Mouse (Mus musculus): Measurements from ENCODE around the gene Depp1. TPM values are rescaled to one million over a fixed set of nuclear protein-coding genes. Genes with fewer than 3 reads are reported as not detected.

Gene Depp1
- polyA plus RNA-seq, 1 experiment from 2014 or later, result 40.6 TPM

DNA sequence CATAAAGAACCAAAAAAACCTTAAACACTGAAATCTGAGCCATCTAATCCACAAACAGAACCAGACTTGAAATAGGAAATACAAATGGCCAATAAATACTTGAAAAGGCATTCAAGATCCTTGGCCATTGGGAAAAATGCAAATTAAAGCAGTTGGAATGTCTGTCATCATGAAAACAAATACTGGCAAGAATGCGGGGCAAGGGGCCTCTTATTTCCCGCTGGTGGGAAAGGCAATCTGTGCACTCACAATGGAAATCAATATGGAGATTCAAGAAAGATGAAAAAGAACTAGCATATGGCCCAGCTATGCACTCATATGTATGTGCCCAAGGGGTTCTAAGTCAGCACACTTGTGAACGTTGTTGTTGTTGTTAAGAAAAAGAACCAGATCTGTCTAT lies 16.5 kb downstream of the Depp1 start:
- no peaks in the 10 kb centered on the region for H3K27me3 ChIP-seq (ENCODE audit: control insufficient read depth, insufficient read depth, low read length)
- peaks cover 21 to 27% of the 10 kb centered on the region in 2 experiments for H3K4me1 ChIP-seq (ENCODE audit: control insufficient read depth in 2 of 2, insufficient read depth in 2 of 2, low read length in 2 of 2)

DNA sequence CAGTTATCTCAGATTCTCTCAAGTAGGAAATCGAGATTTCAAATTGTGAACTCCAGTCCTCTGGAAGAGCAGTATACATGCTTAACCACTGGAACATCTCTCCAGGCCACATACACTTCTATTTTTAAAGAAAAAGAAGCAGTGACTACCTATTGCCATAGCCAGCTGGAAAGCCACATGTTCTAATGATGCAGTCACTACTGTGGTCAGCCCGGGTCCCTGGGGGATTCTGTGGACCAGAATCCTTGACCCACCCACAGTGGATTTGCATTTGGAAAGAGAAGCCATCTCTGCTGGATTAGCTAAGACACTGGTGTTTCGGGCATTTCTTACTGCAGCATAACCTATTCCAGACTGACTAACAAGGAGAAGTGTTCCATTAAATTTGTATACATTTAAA lies 17.0 kb downstream of the Depp1 start:
- no peak for ATAC-seq (ENCODE audit: insufficient number of reproducible peaks, insufficient read depth, low FRiP score, low read depth)
- H3K27ac ChIP-seq (replicated peaks in 1 of 2; ENCODE audit: control insufficient read depth in 1 of 2, insufficient read depth in 1 of 2, low read depth in 2 of 2, low read length in 2 of 2), result no peak overlapping the region
- H3K4me1 ChIP-seq (ENCODE audit: control insufficient read depth in 2 of 2, insufficient read depth in 2 of 2, low read length in 2 of 2), result peaks cover 21 to 29% of the 10 kb centered on the region in 2 experiments
- 77% methylated on average over 3 of the region's 3 CpGs for WGBS
- H3K4me2 ChIP-seq (ENCODE audit: low read length), result no peak overlapping the region
- no peaks in the 10 kb centered on the region for H3K36me3 ChIP-seq (ENCODE audit: control insufficient read depth, insufficient read depth, low read length)
- H3K9me3 ChIP-seq (ENCODE audit: control insufficient read depth, low read length), result no peaks in the 10 kb centered on the region
- H3K4me3 ChIP-seq (ENCODE audit: control insufficient read depth in 1 of 2, insufficient read depth in 1 of 2, low read depth in 1 of 2, low read length in 2 of 2), result no peak overlapping the region
- no peaks in the 10 kb centered on the region for H3K27me3 ChIP-seq (ENCODE audit: control insufficient read depth, insufficient read depth, low read length)
- no peak overlapping the region for H3K9ac ChIP-seq (ENCODE audit: low read length)

More for the DNA sequence above, 16.5 kb downstream of the Depp1 start:
- H3K27ac ChIP-seq (replicated peaks in 1 of 2; ENCODE audit: control insufficient read depth in 1 of 2, insufficient read depth in 1 of 2, low read depth in 2 of 2, low read length in 2 of 2), result no peak overlapping the region
- H3K4me3 ChIP-seq (ENCODE audit: control insufficient read depth in 1 of 2, insufficient read depth in 1 of 2, low read depth in 1 of 2, low read length in 2 of 2), result no peak overlapping the region
- H3K36me3 ChIP-seq (ENCODE audit: control insufficient read depth, insufficient read depth, low read length), result no peaks in the 10 kb centered on the region
- no peaks in the 10 kb centered on the region for H3K9me3 ChIP-seq (ENCODE audit: control insufficient read depth, low read length)
- no peak for ATAC-seq (ENCODE audit: insufficient number of reproducible peaks, insufficient read depth, low FRiP score, low read depth)
- WGBS, result 75% methylated on average over 3 of the region's 3 CpGs
- H3K4me2 ChIP-seq (ENCODE audit: low read length), result no peak overlapping the region
- H3K9ac ChIP-seq (ENCODE audit: low read length), result no peak overlapping the region

DNA sequence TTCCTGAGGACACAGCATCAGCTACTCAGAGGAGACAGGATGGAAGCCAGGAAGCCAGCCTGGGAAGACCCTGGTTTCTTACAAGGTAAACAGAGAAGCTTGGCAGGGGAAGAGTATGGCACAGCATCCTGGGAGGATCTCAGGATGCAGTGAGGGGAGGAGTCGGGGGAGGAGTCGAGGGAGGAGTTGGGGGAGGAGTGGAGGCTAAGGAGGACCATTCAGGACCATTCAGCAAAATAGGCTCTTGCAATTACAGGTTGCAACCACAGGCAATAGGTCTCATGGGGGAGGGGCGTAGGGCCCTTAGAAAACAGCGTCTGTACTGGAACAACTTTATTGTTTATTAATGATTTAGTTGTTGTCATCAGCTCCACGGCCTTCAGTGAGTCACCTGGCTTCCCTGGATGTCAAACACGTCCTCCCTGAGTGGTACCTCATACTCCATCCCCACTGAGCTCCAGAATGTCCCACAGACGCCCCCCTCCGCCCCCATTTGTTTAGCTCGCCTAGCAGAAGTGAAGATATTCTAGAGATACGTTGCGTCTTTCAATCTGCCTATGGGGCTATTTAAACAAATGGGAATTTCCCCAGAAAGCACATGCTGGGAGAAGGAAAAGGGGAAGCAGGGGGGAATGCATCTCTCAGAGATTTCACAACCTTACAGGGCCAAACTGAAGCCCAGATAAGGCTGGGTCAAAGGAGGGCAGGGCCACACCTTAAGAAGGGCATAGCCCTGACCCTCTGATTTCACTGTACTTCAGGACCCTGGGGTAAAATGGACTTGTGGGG lies 18.5 kb downstream of the Depp1 start:
- no peak for ATAC-seq (ENCODE audit: insufficient number of reproducible peaks, insufficient read depth, low FRiP score, low read depth)
- whole genome bisulfite sequencing, result 50% methylated on average over 11 of the region's 11 CpGs
- peaks cover 29 to 34% of the 10 kb centered on the region in 2 experiments for H3K4me1 ChIP-seq (ENCODE audit: control insufficient read depth in 2 of 2, insufficient read depth in 2 of 2, low read length in 2 of 2)

DNA sequence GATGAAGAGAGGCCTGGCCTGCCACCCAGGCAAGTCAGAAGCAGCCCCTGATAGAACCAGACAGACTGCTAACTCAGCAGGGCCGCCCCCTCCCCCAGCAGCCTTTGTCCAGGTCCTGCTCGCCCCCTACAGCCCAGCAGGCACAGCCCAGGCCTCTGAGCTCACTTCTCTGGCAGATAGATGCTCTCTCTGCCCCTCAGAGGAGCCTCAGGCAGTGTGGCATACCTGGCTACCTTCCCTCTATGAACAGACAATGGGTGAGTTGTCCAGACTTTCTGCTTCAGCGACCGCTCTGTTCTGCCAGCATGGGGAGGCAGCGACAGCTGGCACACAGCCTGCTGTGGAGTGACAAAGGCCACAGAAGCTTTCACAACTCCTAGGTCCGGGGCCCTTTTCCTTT lies 19.7 kb downstream of the Depp1 start:
- Histone ChIP-seq H3K9ac (ENCODE audit: low read length) (peak overlapping the region; percentile 34; the same call in 1 of the 2 replicates), H3K4me2 (ENCODE audit: low read length) (no peak overlapping the region), H3K4me1 (ENCODE audit: control insufficient read depth in 2 of 2, insufficient read depth in 2 of 2, low read length in 2 of 2) (peaks cover 31% of the 10 kb centered on the region in 2 experiments), H3K27me3 (ENCODE audit: control insufficient read depth, insufficient read depth, low read length) (no peaks in the 10 kb centered on the region), H3K27ac (replicated peaks in 1 of 2; ENCODE audit: control insufficient read depth in 1 of 2, insufficient read depth in 1 of 2, low read depth in 2 of 2, low read length in 2 of 2) (no peak overlapping the region), H3K4me3 (ENCODE audit: control insufficient read depth in 1 of 2, insufficient read depth in 1 of 2, low read depth in 1 of 2, low read length in 2 of 2) (no peak overlapping the region), H3K9me3 (ENCODE audit: control insufficient read depth, low read length) (no peaks in the 10 kb centered on the region), H3K36me3 (ENCODE audit: control insufficient read depth, insufficient read depth, low read length) (no peaks in the 10 kb centered on the region)
- 62% methylated on average over 6 of the region's 6 CpGs for WGBS
- ATAC-seq (ENCODE audit: insufficient number of reproducible peaks, insufficient read depth, low FRiP score, low read depth), result no peak

More for the DNA sequence above, 18.5 kb downstream of the Depp1 start:
- Histone ChIP-seq H3K9me3 (ENCODE audit: control insufficient read depth, low read length) (no peaks in the 10 kb centered on the region), H3K9ac (ENCODE audit: low read length) (no peak overlapping the region), H3K36me3 (ENCODE audit: control insufficient read depth, insufficient read depth, low read length) (no peaks in the 10 kb centered on the region), H3K4me2 (ENCODE audit: low read length) (no peak overlapping the region), H3K4me3 (ENCODE audit: control insufficient read depth in 1 of 2, insufficient read depth in 1 of 2, low read depth in 1 of 2, low read length in 2 of 2) (no peak overlapping the region), H3K27ac (replicated peaks in 1 of 2; ENCODE audit: control insufficient read depth in 1 of 2, insufficient read depth in 1 of 2, low read depth in 2 of 2, low read length in 2 of 2) (no peak overlapping the region), H3K27me3 (ENCODE audit: control insufficient read depth, insufficient read depth, low read length) (no peaks in the 10 kb centered on the region)

DNA sequence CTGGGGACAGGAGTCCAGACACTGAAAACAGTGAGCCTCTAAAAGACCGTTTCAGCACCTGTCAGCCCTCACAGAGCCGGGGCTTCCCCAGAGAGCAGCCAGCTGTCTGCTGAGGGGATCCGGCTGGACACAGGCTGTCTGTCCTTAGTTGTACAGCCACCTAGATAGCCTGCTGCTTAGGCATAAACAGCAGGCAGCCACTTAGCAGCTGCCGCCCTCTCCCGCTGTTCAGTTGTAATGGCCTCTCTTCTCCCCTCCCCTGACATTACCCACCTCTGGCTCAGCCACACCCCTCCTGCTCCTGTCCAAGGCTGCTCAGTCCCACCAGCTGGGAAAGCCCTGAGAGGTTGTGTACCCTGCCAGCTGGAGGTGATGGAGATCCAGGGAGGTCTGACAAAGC lies 20.6 kb downstream of the Depp1 start:
- no peak overlapping the region for H3K4me2 ChIP-seq (ENCODE audit: low read length)
- H3K36me3 ChIP-seq (ENCODE audit: control insufficient read depth, insufficient read depth, low read length), result no peaks in the 10 kb centered on the region
- no peaks in the 10 kb centered on the region for H3K27me3 ChIP-seq (ENCODE audit: control insufficient read depth, insufficient read depth, low read length)
- no peak for ATAC-seq (ENCODE audit: insufficient number of reproducible peaks, insufficient read depth, low FRiP score, low read depth)
- H3K27ac ChIP-seq (replicated peaks in 1 of 2; ENCODE audit: control insufficient read depth in 1 of 2, insufficient read depth in 1 of 2, low read depth in 2 of 2, low read length in 2 of 2), result 0 out of 4 replicates have a peak overlapping the region, but pooled peaks of 1 of the 2 experiments have one; percentile 2
- H3K9me3 ChIP-seq (ENCODE audit: control insufficient read depth, low read length), result no peaks in the 10 kb centered on the region
- no peak overlapping the region for H3K4me3 ChIP-seq (ENCODE audit: control insufficient read depth in 1 of 2, insufficient read depth in 1 of 2, low read depth in 1 of 2, low read length in 2 of 2)
- WGBS, result 18% methylated on average over 4 of the region's 5 CpGs
- H3K9ac ChIP-seq (ENCODE audit: low read length), result no peak overlapping the region
- H3K4me1 ChIP-seq (ENCODE audit: control insufficient read depth in 2 of 2, insufficient read depth in 2 of 2, low read length in 2 of 2), result peaks cover 28 to 31% of the 10 kb centered on the region in 2 experiments

DNA sequence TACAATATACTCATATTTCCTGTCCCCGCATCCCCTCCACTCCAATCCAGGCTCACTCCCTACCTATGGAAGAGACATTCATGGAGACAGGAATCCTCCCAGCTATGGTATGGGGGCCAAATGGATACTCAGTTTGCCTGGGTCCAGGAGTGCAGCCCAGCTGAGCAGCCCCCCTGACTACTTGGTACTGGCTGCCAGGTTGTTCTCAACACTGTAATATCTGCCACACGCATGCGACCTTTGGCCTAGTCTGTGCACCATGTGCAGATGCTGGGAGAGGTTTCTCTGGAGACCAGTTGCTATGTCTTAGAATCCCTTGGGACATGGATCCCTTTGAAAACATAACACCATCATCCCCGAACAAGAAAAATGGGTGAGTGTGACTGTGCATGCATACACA lies 21.4 kb downstream of the Depp1 start:
- no peak overlapping the region for H3K4me3 ChIP-seq (ENCODE audit: control insufficient read depth in 1 of 2, insufficient read depth in 1 of 2, low read depth in 1 of 2, low read length in 2 of 2)
- no peak overlapping the region for H3K9ac ChIP-seq (ENCODE audit: low read length)
- H3K27ac ChIP-seq (replicated peaks in 1 of 2; ENCODE audit: control insufficient read depth in 1 of 2, insufficient read depth in 1 of 2, low read depth in 2 of 2, low read length in 2 of 2), result no peak overlapping the region
- H3K36me3 ChIP-seq (ENCODE audit: control insufficient read depth, insufficient read depth, low read length), result no peaks in the 10 kb centered on the region
- no peak overlapping the region for H3K4me2 ChIP-seq (ENCODE audit: low read length)
- no peaks in the 10 kb centered on the region for H3K27me3 ChIP-seq (ENCODE audit: control insufficient read depth, insufficient read depth, low read length)
- peaks cover 31 to 35% of the 10 kb centered on the region in 2 experiments for H3K4me1 ChIP-seq (ENCODE audit: control insufficient read depth in 2 of 2, insufficient read depth in 2 of 2, low read length in 2 of 2)
- H3K9me3 ChIP-seq (ENCODE audit: control insufficient read depth, low read length), result no peaks in the 10 kb centered on the region
- no peak for ATAC-seq (ENCODE audit: insufficient number of reproducible peaks, insufficient read depth, low FRiP score, low read depth)
- WGBS, result 92% methylated on average over 4 of the region's 4 CpGs

DNA sequence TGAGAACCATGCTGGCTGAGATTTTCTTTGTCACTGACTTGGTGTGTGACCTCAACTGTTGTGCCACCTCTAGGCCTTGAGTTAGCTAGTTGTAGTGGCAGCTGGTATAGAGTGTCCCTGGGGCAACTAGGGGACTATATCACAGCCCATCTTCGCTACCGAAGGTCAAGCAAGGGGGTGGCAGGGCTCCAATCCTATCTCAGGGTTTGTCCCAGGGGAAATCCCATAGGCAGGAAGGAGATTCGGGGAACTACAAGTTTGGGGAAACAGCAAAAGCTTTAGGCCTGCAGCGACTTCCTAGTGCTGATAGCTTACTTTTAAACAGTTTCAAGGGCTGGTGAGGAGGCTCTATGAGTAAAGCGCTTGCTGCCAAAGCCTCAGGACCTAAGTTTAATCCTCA lies 21.9 kb downstream of the Depp1 start:
- Histone ChIP-seq H3K27ac (replicated peaks in 1 of 2; ENCODE audit: control insufficient read depth in 1 of 2, insufficient read depth in 1 of 2, low read depth in 2 of 2, low read length in 2 of 2) (no peak overlapping the region), H3K4me1 (ENCODE audit: control insufficient read depth in 2 of 2, insufficient read depth in 2 of 2, low read length in 2 of 2) (peaks cover 31 to 35% of the 10 kb centered on the region in 2 experiments), H3K4me3 (ENCODE audit: control insufficient read depth in 1 of 2, insufficient read depth in 1 of 2, low read depth in 1 of 2, low read length in 2 of 2) (no peak overlapping the region), H3K4me2 (ENCODE audit: low read length) (peak overlapping the region; percentile 76; the same call in 1 of the 2 replicates), H3K9me3 (ENCODE audit: control insufficient read depth, low read length) (no peaks in the 10 kb centered on the region), H3K36me3 (ENCODE audit: control insufficient read depth, insufficient read depth, low read length) (no peaks in the 10 kb centered on the region), H3K9ac (ENCODE audit: low read length) (no peak overlapping the region), H3K27me3 (ENCODE audit: control insufficient read depth, insufficient read depth, low read length) (no peaks in the 10 kb centered on the region)
- ATAC-seq (ENCODE audit: insufficient number of reproducible peaks, insufficient read depth, low FRiP score, low read depth), result no peak
- 65% methylated on average over 5 of the region's 5 CpGs for WGBS

All from heart, embryonic 14.5 days (tissue).